ENCODE assay signal across 8 mouse cellular contexts in genomic region chr16:44745866-44746562, GRCm38 (mm10). TPM values are rescaled to one million over a fixed set of nuclear protein-coding genes. Genes with fewer than 3 reads are reported as not detected.
DNase-seq lines count a peak whose midpoint lies in the region; ATAC-seq lines count a peak whose summit lies in the region.

Gtpbp8 (minus strand) TSS chr16:44746363.

- peak within 1 kb of the TSS; percentile 74 for H3K27ac ChIP-seq in forebrain, embryonic 11.5 days (ENCODE audit: low read depth, low read length)
- H3K27ac ChIP-seq in heart, embryonic 16.5 days (ENCODE audit: low read length): peak within 1 kb of the TSS; percentile 96
- H3K27ac ChIP-seq in liver, embryonic 15.5 days (replicated peaks): peak within 1 kb of the TSS; percentile 93
- peak within 1 kb of the TSS; percentile 89 for H3K27ac ChIP-seq in neural tube, embryonic 12.5 days

- peak within 1 kb of the TSS; percentile 77 for H3K9ac ChIP-seq in forebrain, embryonic 11.5 days (ENCODE audit: low read length)
- peak within 1 kb of the TSS; percentile 96 for H3K9ac ChIP-seq in heart, embryonic 16.5 days (ENCODE audit: low read length)
- peak within 1 kb of the TSS; percentile 74 for H3K9ac ChIP-seq in liver, embryonic 15.5 days
- peak within 1 kb of the TSS; percentile 81 for H3K9ac ChIP-seq in neural tube, embryonic 12.5 days

- H3K9me3 ChIP-seq in forebrain, embryonic 11.5 days (ENCODE audit: control insufficient read depth, low read length): no peaks in the 10 kb centered on the region
- H3K9me3 ChIP-seq in heart, embryonic 16.5 days (replicated peaks; ENCODE audit: control insufficient read depth, low read length): no peaks in the 10 kb centered on the region
- no peaks in the 10 kb centered on the region for H3K9me3 ChIP-seq in liver, embryonic 15.5 days (replicated peaks)
- H3K9me3 ChIP-seq in neural tube, embryonic 12.5 days: no peaks in the 10 kb centered on the region

- ATAC-seq in forebrain, embryonic 11.5 days (replicated peaks; ENCODE audit: low FRiP score): peak; percentile 93
- ATAC-seq in heart, embryonic 16.5 days (replicated peaks; ENCODE audit: extremely low read depth, insufficient read depth, low FRiP score): peak; percentile 93
- ATAC-seq in liver, embryonic 15.5 days (ENCODE audit: insufficient read depth): peak; percentile 95
- ATAC-seq in neural tube, embryonic 12.5 days (ENCODE audit: low FRiP score, low read depth): peak; percentile 95

- no peaks in the 10 kb centered on the region for H3K27me3 ChIP-seq in forebrain, embryonic 11.5 days (ENCODE audit: control insufficient read depth, insufficient read depth, low read length)
- no peaks in the 10 kb centered on the region for H3K27me3 ChIP-seq in heart, embryonic 16.5 days (ENCODE audit: control insufficient read depth, insufficient read depth, low read length)
- H3K27me3 ChIP-seq in liver, embryonic 15.5 days: no peaks in the 10 kb centered on the region
- no peaks in the 10 kb centered on the region for H3K27me3 ChIP-seq in neural tube, embryonic 12.5 days (replicated peaks)

- peak within 1 kb of the TSS; percentile 66 for H3K4me3 ChIP-seq in forebrain, embryonic 11.5 days (ENCODE audit: low read depth, low read length)
- H3K4me3 ChIP-seq in heart, embryonic 16.5 days (ENCODE audit: low read length): peak within 1 kb of the TSS; percentile 91
- H3K4me3 ChIP-seq in liver, embryonic 15.5 days (replicated peaks): peak within 1 kb of the TSS; percentile 80
- H3K4me3 ChIP-seq in neural tube, embryonic 12.5 days: peak within 1 kb of the TSS; percentile 78

- H3K4me1 ChIP-seq in forebrain, embryonic 11.5 days (replicated peaks; ENCODE audit: control insufficient read depth, insufficient read depth, low read length): peaks cover 3% of the 10 kb centered on the region; the same call in 1 of the 2 replicates
- peaks cover 15% of the 10 kb centered on the region for H3K4me1 ChIP-seq in heart, embryonic 16.5 days (ENCODE audit: control insufficient read depth, insufficient read depth, low read length)
- peaks cover 30% of the 10 kb centered on the region for H3K4me1 ChIP-seq in liver, embryonic 15.5 days (replicated peaks)
- peaks cover 6% of the 10 kb centered on the region for H3K4me1 ChIP-seq in neural tube, embryonic 12.5 days

- peak; percentile 63 to 74 for DNase-seq in CD8-positive naive resting alpha-beta T cell, adult 2 months (ENCODE audit: low read depth in 2 of 2, low spot score in 2 of 2)
- DNase-seq in c-Kit-positive CD71-negative TER-119-negative erythroid progenitor cells, embryonic 14.5 days (ENCODE audit: low read depth): peak; percentile 76
- DNase-seq in forebrain, embryonic 11.5 days (ENCODE audit: low spot score): peak; percentile 85
- DNase-seq in kidney, postnatal 36 days: peak; percentile 90 to 93
- DNase-seq in telencephalon, adult 2 months (ENCODE audit: low read depth, low spot score): peak; percentile 93

- peak within 1 kb of the TSS; percentile 85 for H3K4me2 ChIP-seq in forebrain, embryonic 11.5 days (ENCODE audit: low read depth, low read length, severe bottlenecking)
- peak within 1 kb of the TSS; percentile 73 for H3K4me2 ChIP-seq in heart, embryonic 16.5 days (ENCODE audit: low read depth, low read length)
- H3K4me2 ChIP-seq in liver, embryonic 15.5 days: peak within 1 kb of the TSS; percentile 83
- peak within 1 kb of the TSS; percentile 65 for H3K4me2 ChIP-seq in neural tube, embryonic 12.5 days (replicated peaks)

- H3K36me3 ChIP-seq in forebrain, embryonic 11.5 days (ENCODE audit: control insufficient read depth, insufficient read depth, low read length): no peaks in the 10 kb centered on the region; the same call in 1 of the 2 replicates
- H3K36me3 ChIP-seq in heart, embryonic 16.5 days (ENCODE audit: control insufficient read depth, insufficient read depth): peaks cover 11% of the 10 kb centered on the region
- peaks cover 11% of the 10 kb centered on the region for H3K36me3 ChIP-seq in liver, embryonic 15.5 days (replicated peaks)
- H3K36me3 ChIP-seq in neural tube, embryonic 12.5 days: peaks cover 10% of the 10 kb centered on the region

- under 1% methylated on average over 47 of the region's 47 CpGs for WGBS in forebrain, embryonic 11.5 days
- WGBS in heart, embryonic 16.5 days: under 1% methylated on average over 47 of the region's 47 CpGs
- under 1% methylated on average over 47 of the region's 47 CpGs for WGBS in liver, embryonic 15.5 days (ENCODE audit: insufficient replicate concordance)
- under 1% methylated on average over 47 of the region's 47 CpGs for WGBS in neural tube, embryonic 12.5 days

RNA-seq across cellular contexts. Expression of gene Gtpbp8, which starts in this region (rescaled TPM):
- 29.6 and 34.2 TPM in 2 replicates for polyA plus RNA-seq in forebrain, embryonic 11.5 days (2014; fragmentation: Nextera tagmentation; extraction: Ambion mirVana)
- polyA plus RNA-seq in heart, embryonic 16.5 days (2015; fragmentation: Nextera tagmentation; extraction: Ambion mirVana): 20.9 and 21.7 TPM in 2 replicates
- 13.3 and 15.4 TPM in 2 replicates for polyA plus RNA-seq in liver, embryonic 15.5 days (2015; fragmentation: Nextera tagmentation; extraction: Ambion mirVana)
- polyA plus RNA-seq in neural tube, embryonic 12.5 days (2016; fragmentation: Nextera tagmentation; extraction: Ambion mirVana): 31.8 and 36.9 TPM in 2 replicates

Comparison
In these comparisons a context has a peak if more than half of its experiments do, and no peak if none do; other contexts are left out.
1. Peak in every context shown above with its lines: DNase-seq, ATAC-seq, H3K4me3 ChIP-seq and H3K27ac ChIP-seq.